Mouse (Mus musculus) ES-Bruce4 (cell line): ENCODE data around the gene Pitpnc1.

Experiments used
- CTCF ChIP-seq: IDR thresholded peaks from one replicate; pipeline ENCODE4 v1.8.1; 2011; ENCODE audit warnings: low read depth, low read length
- EP300 ChIP-seq: IDR thresholded peaks from 2 replicates; pipeline ENCODE4 v1.6.1; 2011; ENCODE audit warnings: low read depth, low read length; ENCODE audit not compliant: insufficient read depth
- POLR2A ChIP-seq: IDR thresholded peaks from one replicate; pipeline ENCODE4 v1.8.1; 2011; ENCODE audit warnings: low read length; ENCODE audit not compliant: insufficient read depth

GRCm38 (mm10) chr11:107270564-107270963 is 199.9 kb downstream of the Pitpnc1 start:
- TF ChIP-seq POLR2A (no peak), CTCF (no peak), EP300 (no peak)
